Mouse (Mus musculus) hindbrain, embryonic 10.5 days (tissue): ENCODE results near the gene Donson. TPM values are rescaled to one million over a fixed set of nuclear protein-coding genes. Genes with fewer than 3 reads are reported as not detected.

Source experiments
- DNase-seq: peaks from one replicate; pipeline ENCODE4 v3.0.0-alpha.2; 2017; ENCODE audit warnings: low spot score
- H3K27ac ChIP-seq: fragments of 300-500 bp; sonication (generic); 2 replicates; pipeline ENCODE4 v1.5.1; 2016; ENCODE audit warnings: mild to moderate bottlenecking, moderate library complexity
- H3K27me3 ChIP-seq: fragments of 300-500 bp; sonication (generic); 2 replicates; pipeline ENCODE4 v1.6.1; 2016; ENCODE audit warnings: mild to moderate bottlenecking; ENCODE audit not compliant: poor library complexity, insufficient read depth, severe bottlenecking
- H3K36me3 ChIP-seq: fragments of 300-500 bp; sonication (generic); 2 replicates; pipeline ENCODE4 v1.6.1; 2016; ENCODE audit warnings: mild to moderate bottlenecking, moderate library complexity
- H3K4me1 ChIP-seq: fragments of 300-500 bp; sonication (generic); replicated peaks from 2 replicates; pipeline ENCODE4 v1.6.1; 2016; ENCODE audit warnings: mild to moderate bottlenecking
- H3K4me3 ChIP-seq: fragments of 300-500 bp; sonication (generic); 2 replicates; pipeline ENCODE4 v1.5.1; 2016; ENCODE audit warnings: mild to moderate bottlenecking, moderate library complexity
- H3K9me3 ChIP-seq: fragments of 300-500 bp; sonication (generic); 2 replicates; pipeline ENCODE4 v1.6.1; 2016; ENCODE audit warnings: mild to moderate bottlenecking, moderate library complexity
- WGBS: fragments of 180-500 bp; shearing (Covaris S2); methylation state at CpG from one replicate; pipeline ENCODE4 v1.1.7; 2016; 5-methylcytosine and 5-hydroxymethylcytosine counted together
- polyA plus RNA-seq: library from polyadenylated mRNA; unstranded; fragments of >200 nt; fragmentation: Nextera tagmentation; extraction: Ambion mirVana; gene quantifications from 2 replicates; pipeline ENCODE4 v1.2.1, GENCODE M21; 2016

Donson gene
- polyA plus RNA-seq, 1 experiment from 2014 or later: 32.9 TPM

DNA sequence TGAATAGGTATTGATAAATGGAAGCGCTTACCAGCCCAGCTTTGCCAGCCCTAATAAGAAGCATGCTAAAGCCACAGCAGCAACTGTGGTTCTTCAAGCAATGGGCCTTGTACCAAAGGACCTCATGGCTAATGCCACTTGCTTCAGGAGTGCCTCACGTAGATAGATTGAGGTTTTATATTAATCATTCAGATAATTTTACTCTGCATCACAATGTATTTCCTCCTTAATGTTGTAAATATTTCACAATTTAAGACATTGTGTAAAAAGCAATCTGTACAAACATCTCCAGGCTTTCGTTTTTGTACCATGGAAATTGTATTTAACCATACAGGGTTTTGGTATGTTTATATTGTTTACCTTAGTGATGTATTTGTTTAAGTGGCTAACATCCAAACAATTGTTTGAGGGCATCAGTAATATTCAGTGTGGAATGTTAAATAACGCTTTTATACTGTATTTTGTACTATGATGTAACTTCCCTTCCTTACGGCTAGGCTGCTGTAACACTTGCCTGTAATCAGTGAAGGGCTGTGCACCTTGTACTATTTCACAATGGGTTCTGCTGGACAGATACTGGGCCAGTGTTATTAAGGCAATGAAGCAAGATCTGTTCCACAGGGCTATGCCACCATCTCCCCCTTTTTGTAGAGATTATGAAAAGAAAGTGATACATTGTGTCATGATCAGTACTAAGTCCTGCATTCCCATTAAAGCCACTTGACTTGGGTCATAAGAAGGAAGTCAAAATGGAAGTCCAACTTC, 10.2 kb downstream of the Donson start:
- Histone ChIP-seq H3K36me3 (peaks cover 99% of the 10 kb centered on the region), H3K27me3 (no peaks in the 10 kb centered on the region), H3K4me3 (no peak overlapping the region), H3K27ac (no peak overlapping the region), H3K9me3 (no peaks in the 10 kb centered on the region), H3K4me1 (no peaks in the 10 kb centered on the region)
- no peak for DNase-seq
- 95% methylated on average over 5 of the region's 5 CpGs for WGBS

DNA sequence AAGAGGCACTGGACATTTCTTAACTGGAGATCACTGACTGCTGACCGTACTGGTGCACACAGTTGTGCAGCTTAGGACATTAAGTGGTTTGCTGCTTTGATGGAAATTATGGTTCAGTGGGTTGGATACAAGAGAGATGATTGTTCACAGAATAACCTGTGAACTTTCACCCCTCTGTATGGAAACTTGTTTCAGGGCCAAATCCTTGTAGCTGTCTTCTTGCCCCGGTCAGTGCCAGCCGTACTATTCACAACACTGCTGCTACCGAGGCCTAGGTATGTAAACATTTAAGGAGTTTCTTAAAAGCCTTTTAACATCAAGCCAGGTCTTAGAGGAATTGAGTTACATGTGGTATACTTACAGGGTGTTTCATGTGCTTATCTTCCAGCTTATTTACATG, 14.1 kb downstream of the Donson start:
- WGBS: 92% methylated on average over 4 of the region's 4 CpGs
- Histone ChIP-seq H3K36me3 (peaks cover 100% of the 10 kb centered on the region), H3K4me3 (no peak overlapping the region), H3K4me1 (no peaks in the 10 kb centered on the region), H3K27me3 (no peaks in the 10 kb centered on the region), H3K9me3 (no peaks in the 10 kb centered on the region), H3K27ac (no peak overlapping the region)
- DNase-seq: no peak

DNA sequence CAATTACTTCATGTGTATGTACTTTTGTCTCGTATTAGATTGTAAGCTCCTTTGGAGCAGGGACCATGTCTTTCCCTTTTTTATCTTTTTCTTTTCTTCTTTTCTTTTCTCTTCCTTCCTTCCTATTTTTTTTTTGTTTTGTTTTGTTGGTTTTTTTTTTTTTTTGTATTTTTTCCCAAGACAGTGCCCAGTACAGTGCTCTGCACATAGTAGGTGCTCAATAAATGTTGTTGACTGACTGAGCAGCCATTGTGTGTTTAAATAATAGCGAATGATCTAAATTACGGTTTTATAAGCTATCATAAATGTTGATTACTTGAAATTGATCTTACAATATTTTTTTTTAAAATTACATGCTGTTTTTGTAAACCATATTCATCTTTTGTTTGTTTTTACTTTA, 24.8 kb downstream of the Donson start:
- Histone ChIP-seq H3K36me3 (peaks cover 100% of the 10 kb centered on the region), H3K9me3 (no peaks in the 10 kb centered on the region), H3K27me3 (no peaks in the 10 kb centered on the region), H3K4me3 (no peak overlapping the region), H3K27ac (no peak overlapping the region), H3K4me1 (no peaks in the 10 kb centered on the region)
- no peak for DNase-seq
- 95% methylated on average over 3 of the region's 3 CpGs for WGBS

DNA sequence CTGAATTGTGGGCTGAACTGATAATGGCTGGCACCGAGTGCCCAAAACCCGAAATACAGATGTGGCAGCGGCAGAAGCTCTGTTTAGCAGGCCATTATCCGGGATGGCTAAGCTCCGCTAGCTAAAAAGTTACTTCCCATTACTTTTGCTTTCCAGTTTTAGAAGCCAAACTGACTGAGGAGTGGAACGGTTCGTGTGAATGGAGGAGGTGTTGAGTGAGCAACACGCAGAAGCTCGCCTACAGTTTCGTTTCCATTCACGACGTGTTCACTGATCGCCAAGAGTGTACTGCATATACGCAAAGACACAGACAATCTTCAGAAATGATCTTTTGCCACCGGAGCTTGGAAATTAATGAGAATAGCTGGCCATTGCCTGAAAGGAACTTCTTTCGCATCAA, 26.2 kb downstream of the Donson start:
- no peaks in the 10 kb centered on the region for H3K27me3 ChIP-seq
- no peak for DNase-seq
- H3K27ac ChIP-seq: no peak overlapping the region
- H3K36me3 ChIP-seq: peaks cover 100% of the 10 kb centered on the region
- H3K4me1 ChIP-seq: no peaks in the 10 kb centered on the region
- H3K9me3 ChIP-seq: no peaks in the 10 kb centered on the region
- H3K4me3 ChIP-seq: no peak overlapping the region
- 96% methylated on average over 16 of the region's 16 CpGs for WGBS

DNA sequence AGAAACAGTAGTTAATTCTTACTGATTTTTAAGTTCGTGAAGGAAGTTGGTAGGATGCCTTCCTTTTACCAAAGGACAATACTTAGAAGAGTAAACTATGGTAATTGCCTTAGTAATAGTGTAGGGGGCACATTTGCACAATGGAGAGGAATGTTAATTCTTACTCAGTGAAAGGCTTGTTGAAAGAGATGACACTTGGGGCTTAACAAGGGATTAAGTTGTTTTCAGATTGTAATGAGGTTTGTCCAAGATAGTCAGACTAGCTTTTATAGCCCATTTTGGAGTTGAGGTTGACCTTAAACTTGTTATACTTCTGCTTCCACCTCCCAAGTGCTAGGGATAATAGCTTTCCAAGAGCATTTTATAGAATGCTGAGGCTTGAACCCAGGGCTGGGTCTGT, 27.2 kb downstream of the Donson start:
- Histone ChIP-seq H3K27ac (no peak overlapping the region), H3K4me3 (no peak overlapping the region), H3K9me3 (no peaks in the 10 kb centered on the region), H3K36me3 (peaks cover 100% of the 10 kb centered on the region), H3K4me1 (no peaks in the 10 kb centered on the region), H3K27me3 (no peaks in the 10 kb centered on the region)
- WGBS: 77% methylated on average over 1 of the region's 1 CpGs
- DNase-seq: no peak

DNA sequence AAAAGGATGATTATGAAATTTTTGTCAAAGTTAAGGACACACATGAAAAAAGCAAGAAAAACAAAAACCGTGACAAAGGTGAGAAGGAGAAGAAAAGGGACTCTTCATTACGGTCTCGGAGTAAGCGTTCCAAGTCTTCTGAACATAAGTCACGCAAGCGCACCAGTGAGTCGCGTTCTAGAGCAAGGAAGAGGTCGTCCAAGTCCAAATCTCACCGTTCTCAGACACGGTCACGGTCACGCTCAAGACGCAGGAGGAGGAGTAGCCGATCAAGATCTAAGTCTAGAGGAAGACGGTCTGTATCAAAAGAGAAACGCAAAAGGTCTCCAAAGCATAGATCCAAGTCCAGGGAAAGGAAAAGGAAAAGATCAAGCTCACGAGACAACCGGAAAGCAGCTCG, 28.8 kb downstream of the Donson start:
- peaks cover 100% of the 10 kb centered on the region for H3K36me3 ChIP-seq
- no peak overlapping the region for H3K27ac ChIP-seq
- no peaks in the 10 kb centered on the region for H3K9me3 ChIP-seq
- H3K27me3 ChIP-seq: no peaks in the 10 kb centered on the region
- H3K4me3 ChIP-seq: no peak overlapping the region
- H3K4me1 ChIP-seq: no peaks in the 10 kb centered on the region
- DNase-seq: no peak
- WGBS: 97% methylated on average over 20 of the region's 20 CpGs

DNA sequence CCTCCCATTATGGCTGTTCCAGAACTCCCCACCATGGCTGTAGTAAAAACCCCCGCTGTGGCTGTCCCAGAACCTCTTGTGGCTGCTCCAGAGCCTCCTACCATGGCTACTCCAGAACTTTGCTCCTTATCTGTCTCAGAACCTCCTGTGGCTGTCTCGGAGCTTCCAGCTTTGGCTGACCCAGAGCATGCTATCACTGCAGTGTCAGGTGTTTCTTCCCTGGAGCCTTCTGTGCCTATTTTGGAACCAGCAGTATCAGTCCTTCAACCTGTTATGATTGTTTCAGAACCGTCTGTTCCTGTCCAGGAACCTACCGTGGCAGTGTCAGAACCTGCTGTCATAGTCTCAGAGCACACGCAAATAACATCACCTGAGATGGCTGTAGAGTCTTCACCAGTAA, 30.1 kb downstream of the Donson start:
- DNase-seq: no peak
- Histone ChIP-seq H3K27me3 (no peaks in the 10 kb centered on the region), H3K36me3 (peaks cover 100% of the 10 kb centered on the region), H3K9me3 (no peaks in the 10 kb centered on the region), H3K4me1 (no peaks in the 10 kb centered on the region), H3K4me3 (no peak overlapping the region), H3K27ac (no peak overlapping the region)
- WGBS: 96% methylated on average over 5 of the region's 5 CpGs

DNA sequence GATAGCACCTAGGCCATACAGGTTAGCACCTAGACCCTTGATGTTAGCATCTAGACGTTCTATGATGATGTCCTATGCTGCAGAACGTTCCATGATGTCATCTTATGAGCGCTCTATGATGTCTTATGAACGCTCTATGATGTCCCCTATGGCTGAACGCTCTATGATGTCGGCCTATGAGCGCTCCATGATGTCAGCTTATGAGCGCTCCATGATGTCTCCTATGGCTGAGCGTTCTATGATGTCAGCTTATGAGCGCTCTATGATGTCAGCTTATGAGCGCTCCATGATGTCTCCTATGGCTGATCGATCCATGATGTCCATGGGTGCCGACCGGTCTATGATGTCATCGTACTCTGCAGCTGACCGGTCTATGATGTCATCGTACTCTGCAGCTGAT, 31.3 kb downstream of the Donson start:
- Histone ChIP-seq H3K27ac (no peak overlapping the region), H3K9me3 (no peaks in the 10 kb centered on the region), H3K27me3 (no peaks in the 10 kb centered on the region), H3K4me1 (peaks cover under 1% of the 10 kb centered on the region; the same call in 1 of the 2 replicates), H3K36me3 (peaks cover 100% of the 10 kb centered on the region), H3K4me3 (no peak overlapping the region)
- DNase-seq: no peak
- 97% methylated on average over 17 of the region's 17 CpGs for WGBS

DNA sequence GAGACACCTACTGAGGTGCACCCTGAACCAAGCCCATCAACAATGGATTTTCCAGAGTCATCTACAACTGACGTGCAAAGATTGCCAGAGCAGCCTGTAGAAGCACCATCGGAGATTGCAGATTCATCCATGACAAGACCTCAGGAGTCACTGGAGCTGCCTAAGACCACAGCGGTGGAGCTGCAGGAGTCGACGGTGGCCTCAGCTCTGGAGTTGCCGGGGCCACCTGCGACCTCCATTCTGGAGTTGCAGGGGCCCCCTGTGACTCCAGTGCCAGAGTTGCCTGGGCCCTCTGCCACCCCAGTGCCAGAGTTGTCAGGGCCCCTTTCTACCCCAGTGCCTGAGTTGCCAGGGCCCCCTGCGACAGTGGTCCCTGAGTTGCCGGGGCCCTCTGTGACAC, 33.3 kb downstream of the Donson start:
- H3K4me3 ChIP-seq: no peak overlapping the region
- H3K36me3 ChIP-seq: peaks cover 97% of the 10 kb centered on the region
- H3K4me1 ChIP-seq: peaks cover 5% of the 10 kb centered on the region; the same call in 1 of the 2 replicates
- H3K27me3 ChIP-seq: no peaks in the 10 kb centered on the region
- WGBS: 97% methylated on average over 9 of the region's 9 CpGs
- no peak for DNase-seq
- no peak overlapping the region for H3K27ac ChIP-seq
- no peaks in the 10 kb centered on the region for H3K9me3 ChIP-seq

DNA sequence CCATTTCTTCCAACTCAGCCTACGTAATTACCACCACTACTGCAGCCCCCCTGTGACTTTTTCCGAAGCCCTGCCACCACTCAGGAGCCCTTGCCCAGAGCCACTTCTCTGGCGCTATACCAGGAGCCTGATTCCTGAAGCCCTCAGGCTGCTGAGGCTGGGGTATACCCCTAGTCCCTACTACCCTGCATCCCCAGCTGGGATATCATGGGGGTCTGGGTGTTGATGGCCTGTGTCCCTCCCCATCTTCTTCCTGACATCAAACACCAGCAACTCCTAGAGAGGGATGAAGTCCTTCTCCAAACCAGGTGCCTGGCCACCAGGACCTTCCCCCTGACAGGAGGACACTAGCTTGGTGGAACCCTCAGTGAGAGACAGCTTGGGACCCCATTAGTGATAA, 36.4 kb downstream of the Donson start:
- Histone ChIP-seq H3K36me3 (peaks cover 66% of the 10 kb centered on the region), H3K4me3 (no peak overlapping the region), H3K27ac (no peak overlapping the region), H3K4me1 (peaks cover 14% of the 10 kb centered on the region), H3K9me3 (no peaks in the 10 kb centered on the region), H3K27me3 (no peaks in the 10 kb centered on the region)
- WGBS: 93% methylated on average over 3 of the region's 3 CpGs
- no peak for DNase-seq

DNA sequence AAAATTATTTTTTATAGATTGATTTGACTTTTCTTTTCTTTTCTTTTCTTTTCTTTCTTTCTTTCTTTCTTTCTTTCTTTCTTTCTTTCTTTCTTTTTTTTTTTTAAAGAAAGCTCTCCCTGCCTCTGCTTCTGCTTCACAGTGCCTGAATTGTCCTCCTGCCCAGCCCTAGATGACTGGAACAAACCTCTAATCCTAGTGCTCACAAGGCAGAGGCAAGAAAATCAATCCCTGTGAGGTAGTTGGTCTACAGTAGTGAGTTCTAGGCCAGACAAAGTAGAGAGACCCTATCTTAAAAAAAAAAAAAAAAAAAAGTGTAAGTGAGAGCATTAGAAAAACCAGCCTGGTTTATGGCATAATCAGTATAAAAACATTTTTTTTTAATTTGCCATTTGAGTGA, 38.8 kb downstream of the Donson start:
- no peaks in the 10 kb centered on the region for H3K9me3 ChIP-seq
- peaks cover 42% of the 10 kb centered on the region for H3K36me3 ChIP-seq
- H3K4me3 ChIP-seq: peak overlapping the region; percentile 28; the same call in 1 of the 2 replicates
- DNase-seq: no peak
- H3K27me3 ChIP-seq: no peaks in the 10 kb centered on the region
- H3K4me1 ChIP-seq: peaks cover 25% of the 10 kb centered on the region
- no peak overlapping the region for H3K27ac ChIP-seq

DNA sequence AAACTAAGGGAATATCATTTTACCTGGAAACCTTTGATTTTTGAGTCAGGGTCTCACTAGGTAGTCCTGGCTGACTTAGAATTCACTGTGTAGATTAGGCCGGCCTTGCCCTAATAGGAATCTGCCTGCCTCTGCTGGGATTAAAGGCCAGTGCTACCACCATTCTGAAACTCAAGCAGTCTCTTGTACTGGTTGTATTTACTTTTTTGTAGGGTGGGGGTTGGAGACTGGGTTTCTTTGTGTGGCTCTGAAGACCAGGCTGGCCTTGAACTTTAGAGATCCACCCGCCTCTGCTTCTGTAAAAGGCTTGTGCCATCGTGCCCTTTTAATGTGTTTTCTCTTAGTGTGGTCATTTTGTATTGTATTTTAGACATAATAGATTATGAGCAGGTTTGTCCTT, 39.3 kb downstream of the Donson start:
- Histone ChIP-seq H3K9me3 (no peaks in the 10 kb centered on the region), H3K27me3 (no peaks in the 10 kb centered on the region), H3K4me3 (peak overlapping the region; percentile 88), H3K4me1 (peaks cover 27% of the 10 kb centered on the region), H3K36me3 (peaks cover 36% of the 10 kb centered on the region), H3K27ac (no peak overlapping the region)
- 71% methylated on average over 3 of the region's 3 CpGs for whole genome bisulfite sequencing
- DNase-seq: no peak

DNA sequence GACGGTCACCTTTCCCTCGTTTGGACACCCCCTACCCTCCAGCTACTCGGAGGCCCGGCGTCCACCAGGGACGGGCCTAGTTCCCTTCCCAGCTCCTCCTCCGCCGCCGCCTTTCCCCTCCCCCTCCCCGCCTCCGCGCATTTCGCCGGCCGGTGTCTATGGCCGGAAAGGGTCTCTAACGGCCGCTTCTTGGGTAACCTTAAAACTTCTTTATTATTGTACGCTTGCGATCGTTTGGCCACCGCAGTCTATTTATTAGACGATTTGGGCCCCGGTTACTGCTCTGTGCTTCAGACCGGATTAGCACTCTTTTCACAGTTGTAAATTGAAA, 40.4 kb downstream of the Donson start:
- Histone ChIP-seq H3K9me3 (no peaks in the 10 kb centered on the region), H3K27ac (peak overlapping the region; percentile 99), H3K36me3 (peaks cover 29% of the 10 kb centered on the region), H3K4me1 (peaks cover 27% of the 10 kb centered on the region), H3K4me3 (peak overlapping the region; percentile 88), H3K27me3 (no peaks in the 10 kb centered on the region)
- under 1% methylated on average over 25 of the region's 25 CpGs for WGBS
- DNase-seq: peak; percentile 82
